Mouse (Mus musculus) lung, embryonic 14.5 days (tissue): Measurements from ENCODE around the gene Ppp4r4. TPM values are rescaled to one million over a fixed set of nuclear protein-coding genes. Genes with fewer than 3 reads are reported as not detected.

Source experiments
- ATAC-seq: fragments of 200-750 bp; cut with Nextera tagmentation; 2 replicates; pipeline ENCODE4 v1.8.0; 2017; ENCODE audit warnings: mild to moderate bottlenecking, moderate TSS enrichment, moderate library complexity; ENCODE audit not compliant: insufficient read depth
- DNase-seq: peaks from one replicate; pipeline ENCODE4 v3.0.0-alpha.2; 2015
- H3K27ac ChIP-seq: fragments of 300-500 bp; sonication (generic); 2 replicates; pipeline ENCODE4 v1.5.1; 2014; ENCODE audit warnings: low read depth, mild to moderate bottlenecking, moderate library complexity
- H3K27me3 ChIP-seq: fragments of 300-500 bp; sonication (generic); 2 replicates; pipeline ENCODE4 v1.6.1; 2014; ENCODE audit warnings: low read length, control low read depth; ENCODE audit not compliant: insufficient read depth
- H3K36me3 ChIP-seq: fragments of 300-500 bp; sonication (generic); 2 replicates; pipeline ENCODE4 v1.6.1; 2014; ENCODE audit warnings: control low read depth; ENCODE audit not compliant: insufficient read depth
- H3K4me1 ChIP-seq: fragments of 300-500 bp; sonication (generic); 2 replicates; pipeline ENCODE4 v1.6.1; 2014; ENCODE audit warnings: antibody characterized with exemption, control low read depth; ENCODE audit not compliant: insufficient read depth
- H3K4me2 ChIP-seq: fragments of 300-500 bp; sonication (generic); 2 replicates; pipeline ENCODE4 v1.6.1; 2014; ENCODE audit warnings: mild to moderate bottlenecking
- H3K4me3 ChIP-seq: fragments of 300-500 bp; sonication (generic); 2 replicates; pipeline ENCODE4 v1.5.1; 2014; ENCODE audit warnings: low read depth, low read length
- H3K9ac ChIP-seq: fragments of 300-500 bp; sonication (generic); 2 replicates; pipeline ENCODE4 v1.6.1; 2014
- H3K9me3 ChIP-seq: fragments of 300-500 bp; sonication (generic); 2 replicates; pipeline ENCODE4 v1.6.1; 2016; ENCODE audit warnings: low read depth, low read length, control low read depth
- CTCF ChIP-seq: IDR thresholded peaks from 2 replicates; pipeline ENCODE4 v1.5.1; 2016; ENCODE audit warnings: antibody characterized with exemption, low read depth
- WGBS: fragments of 180-500 bp; shearing (Covaris S2); extraction: QIAGEN DNeasy Blood & Tissue Kit; methylation state at CpG from one replicate; pipeline ENCODE4 v1.1.7; 2014; 5-methylcytosine and 5-hydroxymethylcytosine counted together
- polyA plus RNA-seq: library from polyadenylated mRNA; unstranded; fragments of >200 nt; fragmentation: Nextera tagmentation; extraction: Ambion mirVana; gene quantifications from 2 replicates; pipeline ENCODE4 v1.2.1, GENCODE M21; 2014

Gene Ppp4r4
- polyA plus RNA-seq, 1 experiment from 2014 or later: 1.6 TPM

GRCm38 (mm10) chr12:103511586-103511985 is 20.5 kb upstream of the Ppp4r4 start:
- H3K4me2 ChIP-seq: no peak overlapping the region
- no peak overlapping the region for H3K4me3 ChIP-seq
- no peaks in the 10 kb centered on the region for H3K36me3 ChIP-seq
- WGBS: 38% methylated on average over 2 of the region's 2 CpGs
- no peak for DNase-seq
- no peak overlapping the region for H3K9ac ChIP-seq
- no peaks in the 10 kb centered on the region for H3K9me3 ChIP-seq
- H3K27me3 ChIP-seq: no peaks in the 10 kb centered on the region
- no peak for TF ChIP-seq CTCF
- H3K27ac ChIP-seq: no peak overlapping the region
- H3K4me1 ChIP-seq: no peaks in the 10 kb centered on the region
- ATAC-seq: no peak

DNA sequence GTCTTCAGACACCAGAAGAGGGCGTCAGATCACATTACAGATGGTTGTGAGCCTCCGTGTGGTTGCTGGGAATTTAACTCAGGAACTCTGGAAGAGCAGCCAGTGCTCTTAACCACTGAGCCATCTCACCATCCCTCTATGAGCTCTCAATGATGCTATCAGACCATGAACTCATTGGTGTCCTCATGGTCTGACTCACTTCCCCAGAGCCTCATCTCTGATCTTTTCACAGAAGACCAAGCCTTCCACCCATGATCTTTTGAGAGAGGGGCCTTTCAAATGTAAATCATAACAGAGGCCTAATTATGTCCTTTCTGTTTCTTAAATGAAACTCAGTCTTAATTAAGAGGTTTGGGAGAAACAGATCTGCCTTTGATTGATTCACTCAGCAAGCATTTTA is 19.0 kb upstream of the Ppp4r4 start:
- no peaks in the 10 kb centered on the region for H3K4me1 ChIP-seq
- no peak overlapping the region for H3K9ac ChIP-seq
- no peak overlapping the region for H3K27ac ChIP-seq
- H3K4me2 ChIP-seq: no peak overlapping the region
- no peak for TF ChIP-seq CTCF
- no peaks in the 10 kb centered on the region for H3K36me3 ChIP-seq
- WGBS: 73% methylated on average over 2 of the region's 2 CpGs
- DNase-seq: no peak
- H3K4me3 ChIP-seq: no peak overlapping the region
- no peaks in the 10 kb centered on the region for H3K9me3 ChIP-seq
- ATAC-seq: no peak
- no peaks in the 10 kb centered on the region for H3K27me3 ChIP-seq

- Histone ChIP-seq H3K4me2 (no peak overlapping the region), H3K9ac (no peak overlapping the region), H3K9me3 (no peaks in the 10 kb centered on the region), H3K27me3 (no peaks in the 10 kb centered on the region), H3K4me3 (no peak overlapping the region), H3K4me1 (no peaks in the 10 kb centered on the region), H3K36me3 (no peaks in the 10 kb centered on the region), H3K27ac (no peak overlapping the region)
- TF ChIP-seq CTCF: no peak
- ATAC-seq (no peak), DNase-seq (no peak)
- WGBS: 45% methylated on average over 4 of the region's 4 CpGs
Measured at GRCm38 (mm10) chr12:103513451-103513871, 18.6 kb upstream of the Ppp4r4 start.

DNA sequence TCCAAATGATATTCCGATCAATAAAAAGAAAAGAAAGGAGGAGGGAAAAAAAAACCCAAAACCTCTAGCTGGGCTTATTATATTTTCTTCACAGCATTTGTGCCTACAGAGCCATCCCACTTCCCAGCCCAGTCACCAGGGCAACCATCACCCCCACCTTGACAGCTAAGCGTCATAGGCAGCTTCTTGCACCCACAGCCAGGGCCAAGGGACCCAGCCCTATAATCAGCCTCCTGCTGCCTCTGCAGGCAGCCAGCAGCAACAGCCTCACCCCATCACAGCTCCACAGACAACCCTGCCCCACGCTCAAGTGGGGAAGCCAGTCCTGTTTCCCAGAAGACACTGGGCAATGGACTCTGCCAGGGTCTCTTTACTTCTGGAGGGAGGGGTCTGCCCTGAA is 17.7 kb upstream of the Ppp4r4 start:
- no peak for TF ChIP-seq CTCF
- no peak for ATAC-seq
- H3K9me3 ChIP-seq: no peaks in the 10 kb centered on the region

GRCm38 (mm10) chr12:103515638-103516037 is 16.4 kb upstream of the Ppp4r4 start:
- no peaks in the 10 kb centered on the region for H3K27me3 ChIP-seq
- no peak overlapping the region for H3K4me3 ChIP-seq
- 64% methylated on average over 4 of the region's 4 CpGs for WGBS
- DNase-seq (no peak), ATAC-seq (peak; percentile 24; the same call in 1 of the 2 replicates)
- no peak overlapping the region for H3K4me2 ChIP-seq
- no peaks in the 10 kb centered on the region for H3K9me3 ChIP-seq
- H3K36me3 ChIP-seq: no peaks in the 10 kb centered on the region
- no peaks in the 10 kb centered on the region for H3K4me1 ChIP-seq
- H3K9ac ChIP-seq: no peak overlapping the region
- TF ChIP-seq CTCF: no peak
- H3K27ac ChIP-seq: peak overlapping the region; percentile 65; the same call in 1 of the 2 replicates

More for the DNA sequence above, 17.7 kb upstream of the Ppp4r4 start:
- WGBS: 70% methylated on average over 3 of the region's 3 CpGs
- Histone ChIP-seq H3K9ac (no peak overlapping the region), H3K4me3 (no peak overlapping the region), H3K27ac (no peak overlapping the region), H3K4me1 (no peaks in the 10 kb centered on the region), H3K36me3 (no peaks in the 10 kb centered on the region), H3K27me3 (no peaks in the 10 kb centered on the region), H3K4me2 (no peak overlapping the region)
- no peak for DNase-seq

GRCm38 (mm10) chr12:103518640-103519039 is 13.4 kb upstream of the Ppp4r4 start:
- DNase-seq: no peak
- TF ChIP-seq CTCF: no peak
- ATAC-seq: no peak
- H3K4me1 ChIP-seq: no peaks in the 10 kb centered on the region
- WGBS: 84% methylated on average over 6 of the region's 6 CpGs
- no peak overlapping the region for H3K4me2 ChIP-seq
- no peaks in the 10 kb centered on the region for H3K9me3 ChIP-seq
- H3K36me3 ChIP-seq: no peaks in the 10 kb centered on the region
- no peak overlapping the region for H3K27ac ChIP-seq
- no peak overlapping the region for H3K9ac ChIP-seq
- H3K27me3 ChIP-seq: no peaks in the 10 kb centered on the region
- H3K4me3 ChIP-seq: no peak overlapping the region

GRCm38 (mm10) chr12:103530596-103530995 is 1.5 kb upstream of the Ppp4r4 start:
- Histone ChIP-seq H3K9ac (no peak overlapping the region), H3K27me3 (peaks cover 13% of the 10 kb centered on the region), H3K9me3 (no peaks in the 10 kb centered on the region), H3K27ac (no peak overlapping the region), H3K4me2 (no peak overlapping the region), H3K4me3 (no peak overlapping the region), H3K36me3 (no peaks in the 10 kb centered on the region), H3K4me1 (peaks cover 7% of the 10 kb centered on the region; the same call in 1 of the 2 replicates)
- 80% methylated on average over 2 of the region's 2 CpGs for WGBS
- no peak for TF ChIP-seq CTCF
- no peak for ATAC-seq
- no peak for DNase-seq
